Mouse (Mus musculus): ENCODE measurements around the gene Galk2. TPM values are rescaled to one million over a fixed set of nuclear protein-coding genes. Genes with fewer than 3 reads are reported as not detected.

The Galk2 gene
- total RNA-seq, 2 experiments from 2014 or later = 5.0 to 7.2 TPM

Other genes starting within 250 kb of the Galk2 start
- gene Cep152, start 234.0 kb upstream of the Galk2 start, total RNA-seq (2015; ENCODE audit: low replicate concordance) = 2.1 and 3.8 TPM in 2 replicates
- 11.1 and 18.4 TPM in 2 replicates for gene Cep152, start 234.0 kb upstream of the Galk2 start, total RNA-seq (2017; ENCODE audit: low replicate concordance)
- gene Eid1, start 186.0 kb upstream of the Galk2 start, total RNA-seq (2015; ENCODE audit: low replicate concordance) = 32.4 and 46.3 TPM in 2 replicates
- gene Eid1, start 186.0 kb upstream of the Galk2 start, total RNA-seq (2017; ENCODE audit: low replicate concordance) = 39.1 and 39.9 TPM in 2 replicates
- gene Shc4, start 135.0 kb upstream of the Galk2 start, total RNA-seq (2015; ENCODE audit: low replicate concordance) = 0.38 and 1.3 TPM in 2 replicates
- gene Shc4, start 135.0 kb upstream of the Galk2 start, total RNA-seq (2017; ENCODE audit: low replicate concordance) = 1.1 and 2.7 TPM in 2 replicates
- gene Secisbp2l, start 76.2 kb upstream of the Galk2 start, total RNA-seq (2015; ENCODE audit: low replicate concordance) = 10.9 and 12.5 TPM in 2 replicates
- gene Secisbp2l, start 76.2 kb upstream of the Galk2 start, total RNA-seq (2017; ENCODE audit: low replicate concordance) = 30.2 and 31.2 TPM in 2 replicates
- 39.5 and 64.4 TPM in 2 replicates for gene Cops2, start within 50 bp of the Galk2 start, total RNA-seq (2015; ENCODE audit: low replicate concordance)
- 51.2 and 78.9 TPM in 2 replicates for gene Cops2, start within 50 bp of the Galk2 start, total RNA-seq (2017; ENCODE audit: low replicate concordance)
- not detected in 2 replicates for gene Fgf7, start 175.5 kb downstream of the Galk2 start, total RNA-seq (2015; ENCODE audit: low replicate concordance)
- gene Fgf7, start 175.5 kb downstream of the Galk2 start, total RNA-seq (2017; ENCODE audit: low replicate concordance) = not detected in 2 replicates

All from erythroblast, adult 5-6 weeks (primary cell).